Mouse (Mus musculus): ENCODE data around the gene Ptges. TPM values are rescaled to one million over a fixed set of nuclear protein-coding genes. Genes with fewer than 3 reads are reported as not detected.

Gene Ptges
- total and polyA plus RNA-seq, 3 experiments, result not detected

DNA sequence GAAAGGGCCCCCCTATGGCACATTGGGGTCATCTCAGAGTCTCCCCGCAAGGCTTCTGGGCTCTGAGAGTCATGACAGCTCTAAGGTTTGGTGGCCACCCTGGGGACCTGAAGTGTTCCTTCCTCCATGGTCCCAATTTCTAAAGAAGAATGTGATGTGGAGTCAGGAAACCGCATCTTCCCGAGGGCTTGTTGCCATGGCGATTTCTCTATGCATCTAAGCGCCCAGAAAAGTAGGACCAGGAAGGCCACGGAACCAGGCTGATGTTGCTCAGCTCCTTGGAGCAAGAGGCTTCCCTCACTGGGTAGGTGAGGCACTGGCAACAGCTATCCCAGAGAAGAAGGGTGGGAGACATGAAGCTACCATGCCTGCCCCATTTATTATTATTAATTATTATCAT, 72.6 kb downstream of the Ptges start:
- TF ChIP-seq TBP (IDR thresholded peaks at IDR 0.05; ENCODE audit: low read depth, low read length) (no peak), ETS1 (IDR thresholded peaks at IDR 0.05; ENCODE audit: low read depth, low read length) (no peak), CHD2 (IDR thresholded peaks at IDR 0.05; ENCODE audit: low read length) (no peak), CTCF (IDR thresholded peaks at IDR 0.05 in 2 of 3, conservative IDR thresholded peaks at IDR 0.05 in 1 of 3; ENCODE audit: control insufficient read depth in 1 of 3, insufficient read depth in 1 of 3, low read depth in 2 of 3, low read length in 3 of 3, poor library complexity in 1 of 3, severe bottlenecking in 1 of 3) (no peak)
- peaks cover 0 to 1% of the 10 kb centered on the region in 2 experiments; a peak in 1 of 4 replicates for H3K27me3 ChIP-seq (ENCODE audit: control insufficient read depth in 1 of 2, insufficient read depth in 2 of 2, low read length in 2 of 2)
- H3K4me3 ChIP-seq (ENCODE audit: control insufficient read depth in 1 of 2, insufficient read depth in 1 of 2, low read depth in 2 of 2, low read length in 2 of 2), result no peak overlapping the region
- DNase-seq (ENCODE audit: low read depth, low spot score), result no peak
- no peak overlapping the region for H3K9ac ChIP-seq (ENCODE audit: control insufficient read depth, low read depth, low read length, poor library complexity, severe bottlenecking)
- no peaks in the 10 kb centered on the region for H3K36me3 ChIP-seq (ENCODE audit: control insufficient read depth in 1 of 2, insufficient read depth in 2 of 2, low read length in 2 of 2)
- H3K4me1 ChIP-seq (ENCODE audit: control insufficient read depth in 1 of 2, insufficient read depth in 2 of 2, low read length in 2 of 2), result no peaks in the 10 kb centered on the region
- H3K79me2 ChIP-seq (ENCODE audit: control insufficient read depth, insufficient read depth, low read length, poor library complexity), result no peaks in the 10 kb centered on the region
- no peak overlapping the region for H3K27ac ChIP-seq (ENCODE audit: control insufficient read depth, low read depth, low read length)
- no peaks in the 10 kb centered on the region for H3K9me3 ChIP-seq (replicated peaks; ENCODE audit: insufficient read depth, low read length)

GRCm38 (mm10) chr2:30852771-30853313, 76.8 kb downstream of the Ptges start:
- peaks cover 0 to 7% of the 10 kb centered on the region in 2 experiments; a peak in 1 of 4 replicates for H3K27me3 ChIP-seq (ENCODE audit: control insufficient read depth in 1 of 2, insufficient read depth in 2 of 2, low read length in 2 of 2)
- H3K4me3 ChIP-seq (ENCODE audit: control insufficient read depth in 1 of 2, insufficient read depth in 1 of 2, low read depth in 2 of 2, low read length in 2 of 2), result no peak overlapping the region
- no peak overlapping the region for H3K9ac ChIP-seq (ENCODE audit: control insufficient read depth, low read depth, low read length, poor library complexity, severe bottlenecking)
- H3K9me3 ChIP-seq (replicated peaks; ENCODE audit: insufficient read depth, low read length), result no peaks in the 10 kb centered on the region
- DNase-seq (ENCODE audit: low read depth, low spot score), result no peak
- no peaks in the 10 kb centered on the region for H3K36me3 ChIP-seq (ENCODE audit: control insufficient read depth in 1 of 2, insufficient read depth in 2 of 2, low read length in 2 of 2)
- H3K79me2 ChIP-seq (ENCODE audit: control insufficient read depth, insufficient read depth, low read length, poor library complexity), result no peaks in the 10 kb centered on the region
- TF ChIP-seq CHD1 (IDR thresholded peaks at IDR 0.05; ENCODE audit: low read depth, low read length), result no peak
- TF ChIP-seq GATA1 (IDR thresholded peaks at IDR 0.05; ENCODE audit: low read depth, low read length), result no peak
- no peak for TF ChIP-seq MAZ (IDR thresholded peaks at IDR 0.05; ENCODE audit: low read depth, low read length)
- TF ChIP-seq GABPA (IDR thresholded peaks at IDR 0.05; ENCODE audit: low read depth, low read length), result no peak
- TF ChIP-seq MYB (IDR thresholded peaks at IDR 0.05; ENCODE audit: low read depth, low read length), result no peak
- no peak for TF ChIP-seq HCFC1 (IDR thresholded peaks at IDR 0.05; ENCODE audit: low read depth, low read length)
- TF ChIP-seq ZMIZ1 (IDR thresholded peaks at IDR 0.05; ENCODE audit: low read depth, low read length), result no peak
- no peak for TF ChIP-seq NELFE (IDR thresholded peaks at IDR 0.05; ENCODE audit: low read depth, low read length)
- no peak for TF ChIP-seq SIN3A (IDR thresholded peaks at IDR 0.05; ENCODE audit: low read length)
- no peak for TF ChIP-seq POLR2AphosphoS2 (IDR thresholded peaks at IDR 0.05; ENCODE audit: low read length)
- TF ChIP-seq ELF1 (IDR thresholded peaks at IDR 0.05; ENCODE audit: low read depth, low read length), result no peak
- no peak for TF ChIP-seq USF2 (IDR thresholded peaks at IDR 0.05; ENCODE audit: borderline replicate concordance in 1 of 2, insufficient read depth in 1 of 2, low read depth in 1 of 2, low read length in 2 of 2)
- no peak for TF ChIP-seq MAFK (IDR thresholded peaks at IDR 0.05; ENCODE audit: borderline replicate concordance, low read depth, low read length)
- no peak for TF ChIP-seq E2F4 (IDR thresholded peaks at IDR 0.05; ENCODE audit: borderline replicate concordance, low read depth, low read length)
- TF ChIP-seq RCOR1 (IDR thresholded peaks at IDR 0.05; ENCODE audit: low read depth, low read length), result no peak
- TF ChIP-seq CHD2 (IDR thresholded peaks at IDR 0.05; ENCODE audit: low read length), result no peak
- TF ChIP-seq EP300 (IDR thresholded peaks at IDR 0.05; ENCODE audit: low read depth in 1 of 2, low read length in 2 of 2), result no peak
- TF ChIP-seq USF1 (IDR thresholded peaks at IDR 0.05; ENCODE audit: low read depth, low read length), result no peak
- TF ChIP-seq UBTF (IDR thresholded peaks at IDR 0.05; ENCODE audit: borderline replicate concordance, insufficient read depth, low read depth, low read length), result no peak
- TF ChIP-seq JUND (IDR thresholded peaks at IDR 0.05; ENCODE audit: low read depth, low read length), result no peak
- H3K27ac ChIP-seq (ENCODE audit: control insufficient read depth, low read depth, low read length), result no peak overlapping the region
- H3K4me1 ChIP-seq (ENCODE audit: control insufficient read depth in 1 of 2, insufficient read depth in 2 of 2, low read length in 2 of 2), result no peaks in the 10 kb centered on the region
